Mouse (Mus musculus) lung, adult 2 months (tissue): ENCODE results near the gene Atl3. TPM values are rescaled to one million over a fixed set of nuclear protein-coding genes. Genes with fewer than 3 reads are reported as not detected.

Experiments used
- DNase-seq: peaks from one replicate; pipeline ENCODE4 v3.0.0; 2022
- H3K4me1 ChIP-seq: fragments of 200-500 bp; 2 replicates; pipeline ENCODE4 v1.6.1; 2011; ENCODE audit warnings: low read length; ENCODE audit not compliant: control insufficient read depth, insufficient read depth
- H3K4me3 ChIP-seq: fragments of 200-500 bp; replicated peaks from 2 replicates; pipeline ENCODE3; 2011; ENCODE audit warnings: low read depth, mild to moderate bottlenecking, control low read depth, low read length; ENCODE audit errors: extremely low read depth
- CTCF ChIP-seq: fragments of 200-500 bp; IDR thresholded peaks from 2 replicates; pipeline ENCODE4 v1.5.1; 2011; ENCODE audit warnings: mild to moderate bottlenecking, low read length, control low read depth; ENCODE audit not compliant: insufficient read depth
- POLR2A ChIP-seq: fragments of 200-500 bp; IDR thresholded peaks from 2 replicates; pipeline ENCODE4 v1.6.1; 2011; ENCODE audit warnings: low read depth, mild to moderate bottlenecking, control low read depth, low read length, borderline replicate concordance; ENCODE audit errors: extremely low read depth
- WGBS: fragments of 180-500 bp; shearing (Covaris S2); methylation state at CpG from one replicate; pipeline ENCODE4 v1.1.7; 2018; 5-methylcytosine and 5-hydroxymethylcytosine counted together
- polyA plus RNA-seq: library from polyadenylated mRNA; depleted of rRNA; stranded (reverse); fragments of >200 nt; gene quantifications from 2 replicates; pipeline ENCODE4 v1.2.3, GENCODE M21; 2012

Gene Atl3
- polyA plus RNA-seq, 1 experiment = 24.5 TPM

DNA sequence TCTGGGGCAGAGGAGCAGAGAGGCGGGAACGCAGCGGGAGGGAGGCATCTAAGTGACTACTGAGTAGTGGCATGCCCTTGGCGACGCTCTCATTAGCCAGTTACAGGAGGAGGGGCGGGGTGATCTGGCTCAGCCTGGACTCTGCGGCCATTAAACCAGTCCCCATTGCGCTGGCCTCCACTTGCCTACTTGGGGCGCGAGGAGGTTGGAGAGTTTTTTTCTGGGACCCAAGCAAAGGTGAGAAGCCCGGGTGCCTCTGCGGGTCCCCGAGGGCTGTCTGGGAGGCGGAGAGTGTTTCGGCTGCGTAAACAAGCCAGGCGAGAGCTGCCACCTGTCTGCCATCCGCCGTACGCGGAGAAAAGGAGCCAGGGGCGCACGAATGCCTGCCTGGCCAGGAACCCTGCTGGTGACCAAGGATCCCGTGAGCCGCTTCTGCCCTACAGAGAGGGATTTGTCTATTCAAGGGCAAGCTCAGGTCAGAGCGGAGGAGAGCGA is 63.5 kb downstream of the Atl3 start, which contains the start of gene Pla2g16:
Gene Pla2g16, plus strand, starts transcription at position 132 of the 495 bp plus-strand sequence.
- peak; percentile 74 for DNase-seq
- Histone ChIP-seq H3K4me3 (peak within 1 kb of the TSS; percentile 75), H3K4me1 (no peaks in the 10 kb centered on the region)
- WGBS = under 1% methylated on average over 27 of the region's 27 CpGs
- TF ChIP-seq POLR2A (peak; percentile 65; the same call in 1 of the 2 replicates), CTCF (no peak)

DNA sequence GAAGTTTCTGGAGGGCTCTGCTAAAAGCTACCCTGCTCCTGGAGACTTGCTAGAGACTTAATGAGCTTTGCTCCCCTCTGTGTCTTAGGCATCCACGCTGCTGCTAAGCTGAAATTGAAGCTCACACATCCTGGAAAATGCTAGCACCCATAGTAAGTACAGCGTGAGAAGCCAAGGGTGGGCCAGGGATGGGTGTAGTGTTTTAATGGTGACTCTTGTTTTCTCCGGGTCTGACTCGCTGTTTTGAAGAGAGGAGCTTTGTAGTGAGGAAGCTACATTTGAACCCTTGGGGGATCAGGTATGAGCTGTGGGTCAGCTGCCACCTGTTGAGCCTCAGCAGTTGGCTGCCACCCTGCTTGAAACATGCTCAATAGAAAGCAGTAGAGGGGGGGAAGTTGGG is 64.0 kb downstream of the Atl3 start:
- no peak for DNase-seq
- H3K4me3 ChIP-seq = peak overlapping the region; percentile 75
- 2% methylated on average over 4 of the region's 4 CpGs for whole genome bisulfite sequencing
- H3K4me1 ChIP-seq = 0 out of 2 replicates have a peak, but pooled peaks cover 2% of the 10 kb centered on the region
- TF ChIP-seq CTCF (no peak), POLR2A (no peak)

DNA sequence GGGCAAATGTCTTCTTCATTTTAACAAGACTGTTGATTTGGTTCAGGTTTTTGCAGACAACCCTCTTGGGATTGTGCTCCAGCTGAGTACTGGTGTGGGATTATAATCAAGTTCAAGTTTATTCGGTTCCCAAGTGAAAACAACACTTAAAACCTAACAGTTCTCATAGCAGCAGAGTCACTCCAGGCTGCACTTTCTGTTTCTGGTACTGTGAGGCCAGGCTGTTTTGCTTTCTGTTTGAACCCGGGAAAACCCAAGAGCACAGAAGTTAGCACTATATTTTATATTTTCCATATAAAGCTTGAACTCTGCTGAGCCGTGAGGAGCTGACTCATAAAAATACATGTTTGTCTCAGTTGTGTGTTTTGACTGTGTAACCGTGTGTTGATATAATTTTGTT is 64.8 kb downstream of the Atl3 start:
- H3K4me1 ChIP-seq = peaks cover 5% of the 10 kb centered on the region; the same call in 1 of the 2 replicates
- peak overlapping the region; percentile 31 for H3K4me3 ChIP-seq
- no peak for TF ChIP-seq CTCF
- TF ChIP-seq POLR2A = no peak
- 48% methylated on average over 4 of the region's 4 CpGs for WGBS
- DNase-seq = no peak

DNA sequence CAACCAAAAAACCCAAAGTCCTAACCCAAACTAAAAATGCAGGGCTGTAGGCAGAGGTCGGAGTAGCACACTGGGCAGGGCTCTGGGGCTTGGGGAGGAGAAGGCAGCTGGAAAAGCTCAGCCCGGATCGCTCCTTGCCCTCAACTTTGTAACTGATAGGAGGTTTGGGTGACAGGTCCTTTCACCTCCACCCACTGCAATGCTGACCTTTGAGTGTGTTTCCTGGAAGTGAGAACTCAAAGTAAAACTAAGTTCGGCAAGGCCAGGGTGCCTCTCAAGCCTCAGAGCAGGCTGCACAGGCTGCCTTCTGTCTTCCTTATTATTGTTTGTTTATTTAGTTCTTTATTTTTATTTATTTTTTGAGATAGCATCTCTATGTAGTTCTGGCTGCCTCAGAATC is 66.1 kb downstream of the Atl3 start:
- peaks cover 5% of the 10 kb centered on the region; the same call in 1 of the 2 replicates for H3K4me1 ChIP-seq
- 63% methylated on average over 4 of the region's 4 CpGs for WGBS
- TF ChIP-seq CTCF = no peak
- no peak for TF ChIP-seq POLR2A
- no peak for DNase-seq
- no peak overlapping the region for H3K4me3 ChIP-seq

DNA sequence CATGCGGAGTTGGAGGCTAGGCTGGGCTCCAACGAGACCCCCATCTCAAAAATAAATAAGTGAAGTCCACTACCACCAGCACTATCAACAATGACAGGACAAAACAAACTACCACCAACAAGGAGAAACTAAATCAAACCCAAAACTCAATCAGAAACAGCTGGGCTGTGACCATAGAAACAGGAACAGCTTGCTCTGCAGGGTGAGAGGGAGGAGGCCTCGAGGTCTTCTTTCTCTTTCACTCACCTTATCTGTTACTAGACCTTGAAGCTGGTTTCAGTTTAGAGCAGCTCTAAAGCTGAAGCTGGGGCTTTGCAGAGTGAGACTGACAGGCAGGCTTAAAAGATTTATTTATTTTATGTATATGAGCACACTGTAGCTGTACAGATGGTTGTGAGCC is 67.6 kb downstream of the Atl3 start:
- DNase-seq = no peak
- Histone ChIP-seq H3K4me3 (no peak overlapping the region), H3K4me1 (peaks cover 5% of the 10 kb centered on the region; the same call in 1 of the 2 replicates)
- TF ChIP-seq CTCF (no peak), POLR2A (no peak)
- 63% methylated on average over 3 of the region's 3 CpGs for WGBS

DNA sequence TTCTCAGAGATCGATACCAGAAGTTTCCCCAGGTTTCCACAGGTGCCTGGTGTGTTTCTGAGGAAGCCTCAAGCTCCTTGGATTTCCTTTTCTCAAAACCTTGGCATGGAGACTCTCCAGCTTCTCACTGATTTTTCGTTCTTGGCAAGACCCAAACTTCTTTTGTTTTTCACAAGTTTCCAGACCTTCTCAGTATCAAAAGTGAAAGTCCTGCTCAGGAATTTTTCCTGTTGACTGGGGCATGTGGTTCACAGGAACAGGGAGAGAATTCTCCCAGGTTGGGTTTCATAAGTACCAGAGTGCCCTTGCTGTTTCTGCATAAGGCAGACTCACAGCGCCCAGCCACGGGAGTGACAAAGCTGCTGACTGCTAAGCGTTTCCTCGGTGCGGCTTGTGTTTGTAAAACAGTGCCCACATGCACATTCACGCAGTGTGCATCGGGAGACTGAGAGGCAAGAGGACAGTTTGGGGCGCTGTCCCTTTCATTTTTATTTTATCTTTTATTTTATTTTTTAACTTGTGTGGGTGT is 68.8 kb downstream of the Atl3 start:
- WGBS = 63% methylated on average over 10 of the region's 10 CpGs
- no peak overlapping the region for H3K4me3 ChIP-seq
- no peak for DNase-seq

DNA sequence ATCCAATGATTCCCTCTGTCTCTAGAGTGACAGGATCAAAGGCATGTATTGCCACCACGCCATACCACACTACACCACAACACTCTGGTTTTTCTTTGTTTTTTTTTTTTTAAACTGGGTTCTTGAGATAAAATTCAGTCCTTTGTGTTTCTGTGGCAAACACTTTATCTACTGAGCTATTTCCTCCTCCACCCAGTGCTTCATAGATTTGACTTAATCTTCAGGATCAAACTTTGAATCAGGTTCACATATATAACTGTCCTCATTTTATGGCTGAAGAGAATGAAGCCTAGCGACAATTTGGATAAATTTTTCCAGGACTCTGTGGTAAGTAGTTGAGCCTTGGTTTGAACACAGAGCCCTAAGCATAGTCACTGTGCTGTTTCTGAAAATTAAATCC is 69.8 kb downstream of the Atl3 start:
- no peak for TF ChIP-seq POLR2A
- no peak for TF ChIP-seq CTCF
- WGBS = 84% methylated on average over 2 of the region's 2 CpGs
- no peak overlapping the region for H3K4me3 ChIP-seq
- DNase-seq = no peak
- H3K4me1 ChIP-seq = peaks cover 5% of the 10 kb centered on the region; the same call in 1 of the 2 replicates

More for the DNA sequence above, 68.8 kb downstream of the Atl3 start:
- TF ChIP-seq POLR2A (no peak), CTCF (no peak)
- peaks cover 5% of the 10 kb centered on the region; the same call in 1 of the 2 replicates for H3K4me1 ChIP-seq

DNA sequence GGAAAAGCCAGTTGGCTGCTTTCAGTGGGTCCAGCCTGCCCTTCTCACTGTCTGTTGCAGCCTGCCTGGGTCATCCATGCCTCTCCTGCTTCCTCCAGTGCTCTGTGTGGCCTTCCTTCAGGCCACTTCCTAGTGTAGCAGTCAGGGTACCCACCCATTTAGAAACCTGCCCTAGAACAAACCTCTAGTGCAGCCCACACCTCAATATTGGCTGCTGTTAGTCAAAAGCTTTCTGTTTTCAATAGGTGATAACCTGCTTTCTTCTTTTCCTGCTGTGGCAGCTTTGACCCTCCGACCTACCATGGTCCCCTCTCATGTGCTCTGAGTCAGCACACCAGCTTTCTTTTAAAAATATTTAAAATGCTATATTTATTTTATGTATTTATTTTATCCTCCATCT is 70.6 kb downstream of the Atl3 start:
- 97% methylated on average over 1 of the region's 1 CpGs for WGBS
- H3K4me1 ChIP-seq = peaks cover 5% of the 10 kb centered on the region; the same call in 1 of the 2 replicates
- TF ChIP-seq CTCF (no peak), POLR2A (no peak)
- H3K4me3 ChIP-seq = no peak overlapping the region
- DNase-seq = no peak

DNA sequence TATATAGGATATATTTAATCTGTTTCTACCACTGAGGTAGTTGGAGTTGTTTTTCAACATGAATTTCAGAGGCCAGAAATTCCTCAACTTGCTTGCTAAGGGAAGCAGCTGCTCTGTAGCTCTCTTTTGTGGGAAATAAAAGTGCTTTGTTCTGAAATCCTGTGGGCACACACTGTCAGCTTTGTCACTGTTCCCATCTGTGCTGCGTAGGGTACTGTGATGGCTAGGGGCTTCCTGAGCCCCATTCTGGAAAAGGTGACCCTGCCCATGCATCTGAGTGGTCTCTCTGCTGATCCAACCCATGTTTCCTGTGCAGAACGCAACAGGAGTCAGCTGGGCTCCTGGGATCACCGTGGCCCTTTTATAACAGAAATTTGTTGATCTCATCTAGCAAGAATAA is 73.0 kb downstream of the Atl3 start:
- WGBS = 79% methylated on average over 3 of the region's 3 CpGs
- TF ChIP-seq CTCF (no peak), POLR2A (no peak)
- DNase-seq = no peak

DNA sequence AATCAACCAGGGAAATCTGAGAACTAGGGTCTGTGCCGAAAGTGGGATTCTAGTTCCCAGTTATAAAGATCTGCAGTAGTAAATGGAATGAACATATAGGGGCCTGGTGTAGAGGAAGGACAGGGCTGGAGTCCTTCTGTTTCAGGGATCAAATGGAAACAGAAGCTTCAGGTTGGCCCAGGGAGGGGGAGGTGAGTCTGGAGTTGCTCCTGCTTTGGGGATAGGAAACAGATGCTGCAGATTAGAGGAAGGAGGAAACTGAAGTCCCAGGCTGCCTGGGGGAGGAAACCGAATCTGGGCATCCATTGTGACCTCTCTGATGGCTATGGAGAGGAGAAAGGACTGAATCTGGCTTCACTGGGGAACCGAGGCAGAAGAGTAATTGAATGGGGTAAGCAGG is 74.5 kb downstream of the Atl3 start:
- TF ChIP-seq POLR2A = no peak
- TF ChIP-seq CTCF = no peak
- H3K4me3 ChIP-seq = no peak overlapping the region
- no peak for DNase-seq
- 42% methylated on average over 3 of the region's 3 CpGs for WGBS
- peaks cover 2% of the 10 kb centered on the region; the same call in 1 of the 2 replicates for H3K4me1 ChIP-seq

More for the DNA sequence above, 73.0 kb downstream of the Atl3 start:
- Histone ChIP-seq H3K4me3 (no peak overlapping the region), H3K4me1 (peaks cover 5% of the 10 kb centered on the region; the same call in 1 of the 2 replicates)
